Mouse (Mus musculus) heart, embryonic 13.5 days (tissue): ENCODE data around the gene Plcb2. TPM values are rescaled to one million over a fixed set of nuclear protein-coding genes. Genes with fewer than 3 reads are reported as not detected.

Source experiments
- ATAC-seq: fragments of 200-750 bp; cut with Nextera tagmentation; 2 replicates; pipeline ENCODE4 v1.8.0; 2017; ENCODE audit warnings: moderate TSS enrichment; ENCODE audit not compliant: insufficient number of reproducible peaks, low FRiP score, low TSS enrichment; ENCODE audit errors: extremely low read depth
- H3K27ac ChIP-seq: fragments of 300-500 bp; sonication (generic); replicated peaks from 2 replicates; pipeline ENCODE4 v1.5.1; 2015; ENCODE audit warnings: moderate library complexity, mild to moderate bottlenecking, inconsistent platforms
- H3K27me3 ChIP-seq: fragments of 300-500 bp; sonication (generic); replicated peaks from 2 replicates; pipeline ENCODE4 v1.6.1; 2015; ENCODE audit warnings: mild to moderate bottlenecking, inconsistent platforms
- H3K36me3 ChIP-seq: fragments of 300-500 bp; sonication (generic); 2 replicates; pipeline ENCODE4 v1.6.1; 2015; ENCODE audit warnings: mild to moderate bottlenecking, inconsistent platforms
- H3K4me1 ChIP-seq: fragments of 300-500 bp; sonication (generic); 2 replicates; pipeline ENCODE4 v1.6.1; 2015; ENCODE audit warnings: inconsistent platforms
- H3K4me2 ChIP-seq: fragments of 300-500 bp; sonication (generic); 2 replicates; pipeline ENCODE4 v1.6.1; 2015; ENCODE audit warnings: inconsistent platforms, mild to moderate bottlenecking, moderate library complexity
- H3K4me3 ChIP-seq: fragments of 300-500 bp; sonication (generic); 2 replicates; pipeline ENCODE4 v1.5.1; 2015; ENCODE audit warnings: moderate library complexity, mild to moderate bottlenecking, inconsistent platforms
- H3K9ac ChIP-seq: fragments of 300-500 bp; sonication (generic); 2 replicates; pipeline ENCODE4 v1.6.1; 2015; ENCODE audit warnings: inconsistent platforms, mild to moderate bottlenecking, moderate library complexity
- H3K9me3 ChIP-seq: fragments of 300-500 bp; sonication (generic); 2 replicates; pipeline ENCODE4 v1.6.1; 2016; ENCODE audit warnings: inconsistent platforms
- WGBS: fragments of 180-500 bp; shearing (Covaris S2); methylation state at CpG from one replicate; pipeline ENCODE4 v1.1.7; 2015; ENCODE audit warnings: mixed read lengths; 5-methylcytosine and 5-hydroxymethylcytosine counted together
- polyA plus RNA-seq: library from polyadenylated mRNA; unstranded; fragments of >200 nt; fragmentation: Nextera tagmentation; extraction: Ambion mirVana; gene quantifications from 2 replicates; pipeline ENCODE4 v1.2.1, GENCODE M21; 2015

Plcb2 gene
- polyA plus RNA-seq, 1 experiment from 2014 or later: 0.94 TPM

- H3K4me1 ChIP-seq: peaks cover 31% of the 10 kb centered on the region
- peaks cover 76% of the 10 kb centered on the region for H3K27me3 ChIP-seq
- H3K9me3 ChIP-seq: no peaks in the 10 kb centered on the region
- H3K36me3 ChIP-seq: no peaks in the 10 kb centered on the region
- ATAC-seq: no peak
- no peak overlapping the region for H3K4me2 ChIP-seq
- no peak overlapping the region for H3K4me3 ChIP-seq
- no peak overlapping the region for H3K9ac ChIP-seq
- H3K27ac ChIP-seq: no peak overlapping the region
- 68% methylated on average over 3 of the region's 3 CpGs for WGBS
These were observed 48.7 kb downstream of the Plcb2 start for GRCm38 (mm10) chr2:118679577-118679976.

GRCm38 (mm10) chr2:118677817-118678216, 50.4 kb downstream of the Plcb2 start:
- no peak for ATAC-seq
- H3K27ac ChIP-seq: no peak overlapping the region
- peaks cover 89% of the 10 kb centered on the region for H3K27me3 ChIP-seq
- H3K36me3 ChIP-seq: no peaks in the 10 kb centered on the region
- no peaks in the 10 kb centered on the region for H3K9me3 ChIP-seq
- peak overlapping the region; percentile 62 for H3K4me3 ChIP-seq
- peaks cover 26% of the 10 kb centered on the region for H3K4me1 ChIP-seq
- H3K9ac ChIP-seq: peak overlapping the region; percentile 83
- WGBS: 19% methylated on average over 4 of the region's 4 CpGs
- peak overlapping the region; percentile 99 for H3K4me2 ChIP-seq

- WGBS: 1% methylated on average over 84 of the region's 89 CpGs
These were observed 51.1 kb downstream of the Plcb2 start for GRCm38 (mm10) chr2:118676839-118677741.

GRCm38 (mm10) chr2:118674500-118674899, 53.7 kb downstream of the Plcb2 start:
- Histone ChIP-seq H3K36me3 (no peaks in the 10 kb centered on the region), H3K4me3 (no peak overlapping the region), H3K9me3 (no peaks in the 10 kb centered on the region), H3K4me2 (no peak overlapping the region), H3K9ac (no peak overlapping the region), H3K4me1 (peaks cover 30% of the 10 kb centered on the region), H3K27ac (no peak overlapping the region), H3K27me3 (peaks cover 86% of the 10 kb centered on the region)
- 22% methylated on average over 7 of the region's 7 CpGs for WGBS
- ATAC-seq: no peak

More at GRCm38 (mm10) chr2:118676839-118677741, 51.1 kb downstream of the Plcb2 start:
- H3K4me2 ChIP-seq: peak overlapping the region; percentile 99
- H3K36me3 ChIP-seq: no peaks in the 10 kb centered on the region
- ATAC-seq: no peak; the same call in 1 of the 2 replicates
- no peak overlapping the region for H3K27ac ChIP-seq
- no peaks in the 10 kb centered on the region for H3K9me3 ChIP-seq
- H3K27me3 ChIP-seq: peaks cover 97% of the 10 kb centered on the region
- H3K4me3 ChIP-seq: peak overlapping the region; percentile 62
- H3K9ac ChIP-seq: peak overlapping the region; percentile 83
- H3K4me1 ChIP-seq: peaks cover 19% of the 10 kb centered on the region

- H3K4me2 ChIP-seq: no peak overlapping the region
- 34% methylated on average over 15 of the region's 15 CpGs for WGBS
- no peak overlapping the region for H3K9ac ChIP-seq
- no peak overlapping the region for H3K27ac ChIP-seq
- no peak for ATAC-seq
- H3K27me3 ChIP-seq: peaks cover 80% of the 10 kb centered on the region
- H3K9me3 ChIP-seq: no peaks in the 10 kb centered on the region
- no peak overlapping the region for H3K4me3 ChIP-seq
- peaks cover 36% of the 10 kb centered on the region for H3K4me1 ChIP-seq
- H3K36me3 ChIP-seq: no peaks in the 10 kb centered on the region
These were observed 54.4 kb downstream of the Plcb2 start for GRCm38 (mm10) chr2:118673686-118674465.

- H3K9me3 ChIP-seq: no peaks in the 10 kb centered on the region
- 64% methylated on average over 1 of the region's 1 CpGs for WGBS
- no peak overlapping the region for H3K9ac ChIP-seq
- ATAC-seq: no peak
- no peak overlapping the region for H3K4me2 ChIP-seq
- H3K4me3 ChIP-seq: no peak overlapping the region
- no peaks in the 10 kb centered on the region for H3K36me3 ChIP-seq
- no peak overlapping the region for H3K27ac ChIP-seq
- peaks cover 59% of the 10 kb centered on the region for H3K27me3 ChIP-seq
- H3K4me1 ChIP-seq: peaks cover 34% of the 10 kb centered on the region
These were observed 56.5 kb downstream of the Plcb2 start for GRCm38 (mm10) chr2:118671728-118672127.

GRCm38 (mm10) chr2:118669785-118670184, 58.5 kb downstream of the Plcb2 start:
- H3K9me3 ChIP-seq: no peaks in the 10 kb centered on the region
- no peak for ATAC-seq
- no peaks in the 10 kb centered on the region for H3K36me3 ChIP-seq
- peaks cover 49% of the 10 kb centered on the region for H3K4me1 ChIP-seq
- 30% methylated on average over 2 of the region's 2 CpGs for WGBS
- H3K4me2 ChIP-seq: 0 out of 2 replicates have a peak overlapping the region, but pooled peaks have one; percentile 1
- no peak overlapping the region for H3K9ac ChIP-seq
- H3K4me3 ChIP-seq: no peak overlapping the region
- H3K27ac ChIP-seq: peak overlapping the region; percentile 50; the same call in 1 of the 2 replicates
- peaks cover 44% of the 10 kb centered on the region for H3K27me3 ChIP-seq

- no peak for ATAC-seq
- Histone ChIP-seq H3K9ac (no peak overlapping the region), H3K9me3 (no peaks in the 10 kb centered on the region), H3K4me1 (peaks cover 54% of the 10 kb centered on the region), H3K4me2 (no peak overlapping the region), H3K36me3 (no peaks in the 10 kb centered on the region), H3K27me3 (peaks cover 43% of the 10 kb centered on the region), H3K4me3 (no peak overlapping the region), H3K27ac (peak overlapping the region; percentile 50; the same call in 1 of the 2 replicates)
- WGBS: 69% methylated on average over 6 of the region's 6 CpGs
These were observed 59.0 kb downstream of the Plcb2 start for GRCm38 (mm10) chr2:118669245-118669644.

- WGBS: 23% methylated on average over 5 of the region's 5 CpGs
- no peak for ATAC-seq
- peak overlapping the region; percentile 55 for H3K9ac ChIP-seq
- no peaks in the 10 kb centered on the region for H3K9me3 ChIP-seq
- peak overlapping the region; percentile 2; the same call in 1 of the 2 replicates for H3K4me2 ChIP-seq
- peaks cover 39% of the 10 kb centered on the region for H3K27me3 ChIP-seq
- H3K36me3 ChIP-seq: no peaks in the 10 kb centered on the region
- H3K27ac ChIP-seq: peak overlapping the region; percentile 75
- H3K4me3 ChIP-seq: no peak overlapping the region
- peaks cover 75% of the 10 kb centered on the region for H3K4me1 ChIP-seq
These were observed 61.1 kb downstream of the Plcb2 start for GRCm38 (mm10) chr2:118667181-118667580.

- WGBS: 78% methylated on average over 4 of the region's 4 CpGs
- H3K4me3 ChIP-seq: no peak overlapping the region
- peak overlapping the region; percentile 32 for H3K4me2 ChIP-seq
- H3K4me1 ChIP-seq: peaks cover 76% of the 10 kb centered on the region
- peak overlapping the region; percentile 75 for H3K27ac ChIP-seq
- no peak for ATAC-seq
- H3K36me3 ChIP-seq: no peaks in the 10 kb centered on the region
- H3K27me3 ChIP-seq: peaks cover 28% of the 10 kb centered on the region
- peak overlapping the region; percentile 41; the same call in 1 of the 2 replicates for H3K9ac ChIP-seq
- no peaks in the 10 kb centered on the region for H3K9me3 ChIP-seq
These were observed 62.6 kb downstream of the Plcb2 start for GRCm38 (mm10) chr2:118665616-118666015.

GRCm38 (mm10) chr2:118664975-118665516, 63.2 kb downstream of the Plcb2 start:
- Histone ChIP-seq H3K4me2 (peak overlapping the region; percentile 32), H3K9me3 (no peaks in the 10 kb centered on the region), H3K27me3 (peaks cover 28% of the 10 kb centered on the region), H3K4me3 (no peak overlapping the region), H3K4me1 (peaks cover 75% of the 10 kb centered on the region), H3K27ac (0 out of 2 replicates have a peak overlapping the region, but pooled peaks have one; percentile 28), H3K9ac (peak overlapping the region; percentile 41), H3K36me3 (no peaks in the 10 kb centered on the region)
- ATAC-seq: no peak
- 67% methylated on average over 3 of the region's 3 CpGs for WGBS
